Mouse (Mus musculus) myocyte (in vitro differentiated cells): ENCODE measurements at regions not wholly inside any gene's neighbourhood (a gene's known extent, or its start where the extent isn't known, plus 50 kb on each side); places are given as distances from the start of the nearest gene placed in this dataset.

Experiments used
- CEBPB ChIP-seq: IDR thresholded peaks from 2 replicates; pipeline ENCODE4 v1.6.1; 2011; ENCODE audit warnings: mild to moderate bottlenecking, moderate library complexity; ENCODE audit not compliant: poor library complexity, insufficient read depth, severe bottlenecking
- E2F4 ChIP-seq: IDR thresholded peaks from one replicate; pipeline ENCODE4 v1.6.1; 2011; ENCODE audit warnings: mild to moderate bottlenecking, control low read depth, moderate library complexity; ENCODE audit not compliant: insufficient read depth
- MAX ChIP-seq: IDR thresholded peaks from one replicate; pipeline ENCODE4 v1.6.1; 2011; ENCODE audit warnings: low read depth, mild to moderate bottlenecking, control low read depth
- MYOD1 ChIP-seq, 3 experiments: IDR thresholded peaks; one replicate each; pipeline ENCODE4 v1.6.1; 2011; ENCODE audit warnings: control low read depth in 2 of 3, low read depth in 2 of 3, mild to moderate bottlenecking in 2 of 3, moderate library complexity in 1 of 3; ENCODE audit not compliant: insufficient read length in 2 of 3, control insufficient read depth in 1 of 3
- MYOG ChIP-seq, 3 experiments: IDR thresholded peaks; one replicate each; pipeline ENCODE4 v1.6.1; 2011; ENCODE audit warnings: control low read depth in 2 of 3, low read depth in 2 of 3, mild to moderate bottlenecking in 2 of 3; ENCODE audit not compliant: insufficient read length in 2 of 3, control insufficient read depth in 1 of 3, insufficient read depth in 1 of 3
- POLR2A ChIP-seq: IDR thresholded peaks from one replicate; pipeline ENCODE4 v1.6.1; 2011; ENCODE audit warnings: low read depth, mild to moderate bottlenecking, control low read depth, moderate library complexity; ENCODE audit not compliant: insufficient read length
- POLR2AphosphoS2 ChIP-seq: IDR thresholded peaks from one replicate; pipeline ENCODE4 v1.6.1; 2011; ENCODE audit warnings: low read depth, control low read depth; ENCODE audit not compliant: insufficient read length
- REST ChIP-seq: IDR thresholded peaks from one replicate; pipeline ENCODE4 v1.6.1; 2011; ENCODE audit warnings: mild to moderate bottlenecking, control low read depth, moderate library complexity; ENCODE audit not compliant: insufficient read depth, insufficient read length
- SRF ChIP-seq: IDR thresholded peaks from one replicate; pipeline ENCODE4 v1.6.1; 2011; ENCODE audit warnings: low read depth; ENCODE audit not compliant: control insufficient read depth, insufficient read length
- TCF12 ChIP-seq: IDR thresholded peaks from one replicate; pipeline ENCODE4 v1.6.1; 2011; ENCODE audit warnings: mild to moderate bottlenecking, control low read depth; ENCODE audit not compliant: poor library complexity, insufficient read depth, severe bottlenecking
- USF1 ChIP-seq: IDR thresholded peaks from one replicate; pipeline ENCODE4 v1.6.1; 2011; ENCODE audit warnings: low read depth, mild to moderate bottlenecking, control low read depth, moderate library complexity

DNA sequence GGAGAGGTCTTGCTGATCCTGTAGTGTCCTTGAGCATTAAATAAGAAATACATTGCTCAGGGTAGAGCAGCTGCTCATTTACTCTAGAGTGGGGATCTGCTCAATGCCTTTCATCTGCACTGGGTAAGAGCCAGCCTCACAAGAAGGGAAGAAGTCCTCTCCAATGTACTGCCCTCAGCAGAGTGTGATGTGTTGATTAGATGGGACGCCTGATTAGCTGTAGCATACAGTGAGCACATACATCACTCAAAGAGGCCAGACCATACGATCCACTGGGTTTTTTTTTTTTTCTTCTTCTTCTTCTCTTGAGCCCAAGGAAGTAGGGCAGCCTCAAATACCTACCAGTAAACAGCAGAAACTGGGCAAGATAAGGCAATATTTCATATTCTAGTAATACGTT lies 140.7 kb downstream of the Ube2e3 start:
- TF ChIP-seq MAX (no peak), POLR2A (no peak), TCF12 (no peak), E2F4 (no peak), MYOD1 (IDR thresholded peaks at IDR 0.05; ENCODE audit: control insufficient read depth in 1 of 3, insufficient read length in 2 of 3, low read depth in 2 of 3) (no peak), USF1 (no peak), POLR2AphosphoS2 (no peak), MYOG (IDR thresholded peaks at IDR 0.05; ENCODE audit: control insufficient read depth in 1 of 3, insufficient read depth in 1 of 3, insufficient read length in 2 of 3, low read depth in 2 of 3) (no peak), CEBPB (no peak), REST (no peak), SRF (no peak)
